Mouse (Mus musculus): ENCODE results near the gene Ift20.
"Not testable (repeated sequence)": the region's sequence is repeated elsewhere in the genome, so short reads cannot be mapped to it uniquely, and the experiment has no call there.

Gene Ift20

GRCm38 (mm10) chr11:78522481-78522997 is 13.6 kb upstream of the Ift20 start:
- DNase-seq (ENCODE audit: low read depth, low spot score) = peak; percentile 47

DNA sequence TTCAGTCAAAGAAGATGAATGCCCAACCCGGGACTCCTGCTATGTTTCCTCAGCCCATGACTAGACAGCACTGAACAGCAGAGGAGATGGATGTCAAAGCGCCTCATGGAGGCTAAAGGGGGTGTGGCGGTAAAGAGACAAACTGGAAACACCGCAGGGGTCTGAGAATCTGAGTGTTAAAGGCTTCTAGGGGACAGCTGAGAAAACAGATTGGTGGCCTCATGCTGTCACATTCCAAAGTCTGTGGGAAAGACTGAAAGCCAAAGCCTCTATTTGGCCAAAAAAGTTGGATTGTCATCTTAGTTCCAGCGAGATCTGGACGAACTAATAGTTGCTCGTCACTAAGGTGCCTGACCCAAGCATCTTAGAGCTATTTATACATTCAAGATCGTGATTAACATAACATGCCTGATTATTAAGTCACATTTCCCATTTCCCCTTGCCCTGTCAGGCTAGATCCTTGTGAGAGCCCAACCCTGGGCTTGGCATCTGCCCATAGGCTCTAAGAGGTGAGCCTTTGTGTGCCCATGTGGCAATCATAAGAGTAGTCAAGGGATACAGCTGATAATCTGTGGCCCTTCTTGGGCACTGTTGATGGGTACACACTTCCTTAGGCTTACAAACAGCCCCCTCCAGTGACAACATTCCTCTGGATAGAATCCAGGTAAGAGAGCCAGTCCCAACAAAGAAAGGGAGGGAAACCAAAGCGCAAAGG is 12.8 kb upstream of the Ift20 start:
- DNase-seq (ENCODE audit: low read depth, low spot score) = no peak

DNA sequence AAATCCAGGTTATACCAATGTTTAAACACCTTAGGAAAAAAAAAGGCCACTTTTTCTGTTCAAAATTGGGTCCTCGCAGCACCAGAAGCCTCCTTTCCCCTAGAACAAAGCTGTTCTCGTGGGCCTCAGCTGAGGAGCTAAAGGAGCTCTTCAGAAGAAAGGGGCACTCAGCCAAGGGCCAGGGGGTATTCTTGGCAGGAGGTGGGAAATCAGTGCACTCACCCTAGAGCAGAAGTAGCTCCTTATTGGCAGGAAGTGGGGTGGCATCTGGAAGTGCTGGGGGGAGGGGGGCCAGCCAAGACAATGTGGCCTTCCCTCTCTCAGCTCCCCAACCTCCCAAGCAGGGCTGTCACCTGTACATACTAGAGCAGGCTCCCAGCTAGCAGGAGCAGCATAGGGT is 11.3 kb upstream of the Ift20 start:
- DNase-seq (ENCODE audit: low read depth, low spot score) = no peak

- no peak for DNase-seq (ENCODE audit: low read depth, low spot score)
These were observed 7.4 kb upstream of the Ift20 start for GRCm38 (mm10) chr11:78528714-78529113.

- DNase-seq (ENCODE audit: low read depth, low spot score) = no peak
These were observed 6.2 kb upstream of the Ift20 start for GRCm38 (mm10) chr11:78530001-78530400.

GRCm38 (mm10) chr11:78531046-78531445 is 5.1 kb upstream of the Ift20 start:
- no peak for DNase-seq (ENCODE audit: low read depth, low spot score)

- not testable (repeated sequence) for DNase-seq (ENCODE audit: low read depth, low spot score)
These were observed 4.6 kb upstream of the Ift20 start for GRCm38 (mm10) chr11:78531515-78531914.

DNA sequence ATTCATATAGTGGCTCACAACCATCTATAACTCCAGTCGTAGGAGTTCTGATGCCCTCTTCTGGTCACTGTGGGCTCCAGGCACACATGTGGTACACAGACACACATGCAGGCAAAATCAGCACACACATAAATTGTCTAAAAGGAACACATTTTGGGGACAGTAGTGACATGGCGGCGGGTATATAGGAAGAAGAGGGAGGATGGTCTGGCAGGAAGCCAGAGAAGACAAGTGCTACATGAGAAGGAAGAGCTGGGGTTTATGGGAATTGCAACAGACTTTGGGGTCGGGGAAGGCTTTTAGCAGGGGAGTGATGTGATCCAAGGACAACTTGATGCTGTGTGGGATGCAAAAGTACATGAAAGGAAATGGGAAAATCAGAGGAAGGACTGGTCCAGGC is 1.6 kb upstream of the Ift20 start:
- no peak for DNase-seq (ENCODE audit: low read depth, low spot score)

GRCm38 (mm10) chr11:78535376-78536079 is 633 bp upstream of the Ift20 start:
- peak; percentile 77 for DNase-seq (ENCODE audit: low read depth, low spot score)

DNA sequence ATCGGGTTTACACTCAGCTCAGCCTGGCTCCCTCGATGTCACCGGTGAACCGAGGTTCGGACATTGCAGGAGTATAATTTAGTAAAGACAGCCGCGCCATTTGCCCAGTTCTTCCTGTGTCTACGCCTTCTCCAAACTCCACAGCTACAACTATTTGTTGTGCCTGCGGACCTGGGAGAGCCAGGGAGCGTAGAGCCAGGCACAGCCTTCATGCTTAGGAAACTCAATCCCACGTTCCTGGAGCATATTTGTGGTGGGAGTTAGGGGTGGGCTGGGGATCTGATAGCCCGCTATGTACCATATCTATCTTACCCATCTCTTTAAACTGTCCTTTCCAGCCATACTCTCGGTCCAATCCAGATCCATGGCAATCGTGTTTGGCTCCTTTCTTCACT is 526 bp downstream of the Ift20 start:
- DNase-seq (ENCODE audit: low read depth, low spot score) = no peak

DNA sequence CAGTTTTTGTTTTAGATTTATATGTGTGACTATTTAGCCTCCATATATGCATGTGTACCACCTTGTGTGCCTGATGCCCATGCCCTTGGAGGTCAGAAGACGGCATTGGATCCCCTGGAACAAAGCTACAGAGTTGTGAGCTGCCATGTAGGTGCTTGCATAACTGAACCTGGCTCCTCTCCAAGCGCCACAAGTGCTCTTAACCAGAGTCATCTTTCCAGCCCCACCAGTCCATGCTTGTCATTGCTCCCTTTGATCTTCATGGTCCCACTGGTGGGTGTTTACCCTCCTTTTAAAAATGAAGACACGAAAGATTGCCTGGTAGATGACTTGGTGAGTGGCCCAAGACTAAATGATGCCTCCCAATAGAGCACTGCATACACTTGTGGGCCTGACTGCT is 4.2 kb downstream of the Ift20 start:
- DNase-seq (ENCODE audit: low read depth, low spot score) = no peak

GRCm38 (mm10) chr11:78544449-78545111 is 8.4 kb downstream of the Ift20 start:
- DNase-seq (ENCODE audit: low read depth, low spot score) = no peak

DNA sequence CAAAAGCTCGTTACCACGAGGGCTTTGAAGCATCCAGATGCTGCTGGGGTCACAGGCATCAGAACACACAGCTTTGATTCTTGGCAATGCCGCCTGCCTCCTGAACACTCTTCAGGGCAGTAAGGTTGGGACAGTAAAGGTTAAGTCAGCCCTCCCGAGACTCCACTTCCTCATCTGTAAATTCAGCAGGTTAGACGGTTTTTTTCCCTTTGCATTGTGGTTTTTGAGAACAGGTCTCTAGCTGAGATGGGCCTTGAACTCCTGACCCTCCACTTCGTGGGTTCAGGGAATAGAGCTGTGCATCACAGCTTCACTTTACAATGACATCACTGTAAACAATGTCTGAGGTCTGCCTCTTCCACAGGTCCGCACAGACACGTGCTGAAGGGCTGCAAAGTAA is 9.0 kb downstream of the Ift20 start:
- no peak for DNase-seq (ENCODE audit: low read depth, low spot score)

- DNase-seq (ENCODE audit: low read depth, low spot score) = no peak
These were observed 11.7 kb downstream of the Ift20 start for GRCm38 (mm10) chr11:78547718-78548460.

DNA sequence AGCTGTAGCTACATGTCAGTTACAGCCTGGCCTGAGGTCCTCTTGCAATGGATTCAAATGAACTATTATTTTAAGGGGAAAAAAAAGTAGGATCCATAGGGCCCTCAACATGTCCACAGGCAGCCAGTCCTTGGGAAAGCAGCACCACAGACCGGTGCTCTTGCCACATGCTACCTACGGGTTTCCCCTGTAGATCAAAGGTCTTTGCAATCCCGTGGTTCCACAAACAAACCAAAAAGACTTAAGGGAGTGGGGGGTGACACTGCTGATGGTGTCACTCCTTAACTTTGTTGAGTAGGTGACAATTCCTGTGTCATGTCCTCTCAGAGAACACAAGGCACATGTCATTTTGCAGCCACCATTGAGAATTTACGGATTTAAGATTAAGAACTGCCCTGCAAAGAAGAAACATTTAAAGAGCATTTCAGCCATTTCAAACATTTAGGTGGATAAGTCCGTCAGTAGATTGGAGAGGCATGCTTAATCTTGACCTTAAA is 13.4 kb downstream of the Ift20 start:
- no peak for DNase-seq (ENCODE audit: low read depth, low spot score)

- DNase-seq (ENCODE audit: low read depth, low spot score) = peak; percentile 98
These were observed 14.3 kb downstream of the Ift20 start, which contains the start of gene Tmem97 for GRCm38 (mm10) chr11:78550168-78551058. TSS of gene Tmem97 (minus strand) at chr11:78550777.

GRCm38 (mm10) chr11:78551059-78551398 is 14.9 kb downstream of the Ift20 start:
- no peak for DNase-seq (ENCODE audit: low read depth, low spot score)

GRCm38 (mm10) chr11:78555623-78556022 is 19.5 kb downstream of the Ift20 start:
- DNase-seq (ENCODE audit: low read depth, low spot score) = no peak

- no peak for DNase-seq (ENCODE audit: low read depth, low spot score)
These were observed 19.9 kb downstream of the Ift20 start for GRCm38 (mm10) chr11:78556070-78556469.

DNA sequence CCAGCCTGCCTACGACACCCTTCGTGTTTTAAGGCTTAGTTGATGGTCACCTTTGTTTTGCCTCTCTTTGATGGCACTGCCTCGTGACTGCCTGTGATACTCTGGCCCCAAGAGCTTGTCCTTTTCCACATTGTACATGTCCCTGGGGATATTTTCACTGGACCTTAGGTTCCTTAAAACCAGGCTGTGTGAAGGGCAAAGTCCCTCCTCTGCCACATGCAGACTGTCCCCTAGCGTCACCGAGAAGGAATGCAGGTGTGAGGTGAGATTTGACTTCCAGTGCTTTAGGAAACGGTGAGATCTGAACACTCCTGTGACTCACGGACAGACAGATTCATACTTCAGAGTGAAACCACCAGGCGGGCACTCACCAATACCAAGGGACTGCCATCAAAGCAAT is 21.1 kb downstream of the Ift20 start:
- DNase-seq (ENCODE audit: low read depth, low spot score) = peak; percentile 59

GRCm38 (mm10) chr11:78560447-78560846 is 24.3 kb downstream of the Ift20 start:
- DNase-seq (ENCODE audit: low read depth, low spot score) = peak; percentile 77
